Mouse (Mus musculus) left cerebral cortex, postnatal 4 days (tissue): ENCODE measurements at regions not wholly inside any gene's neighbourhood (a gene's known extent, or its start where the extent isn't known, plus 50 kb on each side); places are given as distances from the start of the nearest gene placed in this dataset.
"Not testable (repeated sequence)": the region's sequence is repeated elsewhere in the genome, so short reads cannot be mapped to it uniquely, and the experiment has no call there.

ENCODE experiments used
- DNase-seq: peaks from one replicate; pipeline ENCODE4 v3.0.0-alpha.2; 2022
- intact Hi-C: fragments of 180-260 bp; cut with DNase I; formaldehyde crosslinking; loops from one replicate; pipeline ENCODE4 v1.15.1; 2025

GRCm38 (mm10) chr12:54519370-54519769 is 137.0 kb downstream of the Sptssa start:
- no peak for DNase-seq
- intact Hi-C loops = no loop called here

DNA sequence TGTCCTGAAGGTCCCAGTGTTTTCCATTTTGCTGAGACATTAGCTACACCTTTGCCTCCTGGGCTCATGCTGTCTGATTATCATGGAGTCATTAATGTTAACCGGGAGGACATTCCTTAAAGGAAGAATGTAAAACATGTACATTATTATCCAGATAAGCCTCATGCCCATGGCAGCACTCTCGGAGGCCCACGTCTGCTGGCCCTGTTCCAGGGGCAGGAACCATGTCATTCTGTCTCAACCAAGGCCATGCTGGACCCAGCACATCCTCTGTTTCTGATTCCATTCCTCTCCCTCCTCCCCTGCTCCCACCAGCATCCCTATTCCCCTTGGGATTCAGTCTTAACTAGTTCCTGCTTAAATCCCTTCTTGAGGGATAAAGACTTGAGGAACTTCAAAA is 139.1 kb downstream of the Sptssa start:
- intact Hi-C loops = no loop called here

DNA sequence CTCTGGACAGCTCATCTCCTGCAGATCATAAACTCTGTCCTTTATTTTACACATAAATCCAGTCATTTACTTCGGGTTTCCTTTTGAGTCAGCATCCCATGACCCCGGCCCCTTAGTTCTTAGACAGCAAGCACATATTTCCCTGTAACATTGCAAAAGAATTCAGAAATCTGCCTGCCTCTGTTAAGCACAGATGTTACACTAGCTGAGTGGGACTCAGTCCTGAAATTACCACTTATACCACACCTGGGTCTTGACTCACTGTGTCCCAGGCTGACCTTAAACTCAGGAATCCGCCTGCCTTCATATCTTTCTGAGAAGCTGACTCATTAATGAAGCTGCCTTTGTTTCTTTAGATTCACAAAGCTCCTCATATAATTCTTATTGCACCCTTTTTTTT is 139.9 kb downstream of the Sptssa start:
- DNase-seq = no peak
- intact Hi-C loops = no loop called here

More for the DNA sequence above, 139.1 kb downstream of the Sptssa start:
- no peak for DNase-seq

GRCm38 (mm10) chr12:54516039-54516438 is 140.3 kb downstream of the Sptssa start:
- intact Hi-C loops, DNase-seq: not testable (repeated sequence)

GRCm38 (mm10) chr12:54509903-54510302 is 146.5 kb downstream of the Sptssa start:
- intact Hi-C loops = no loop called here
- peak; percentile 12 for DNase-seq

- intact Hi-C loops = no loop called here
- no peak for DNase-seq
Observed at GRCm38 (mm10) chr12:54502775-54503174, 153.6 kb downstream of the Sptssa start.

DNA sequence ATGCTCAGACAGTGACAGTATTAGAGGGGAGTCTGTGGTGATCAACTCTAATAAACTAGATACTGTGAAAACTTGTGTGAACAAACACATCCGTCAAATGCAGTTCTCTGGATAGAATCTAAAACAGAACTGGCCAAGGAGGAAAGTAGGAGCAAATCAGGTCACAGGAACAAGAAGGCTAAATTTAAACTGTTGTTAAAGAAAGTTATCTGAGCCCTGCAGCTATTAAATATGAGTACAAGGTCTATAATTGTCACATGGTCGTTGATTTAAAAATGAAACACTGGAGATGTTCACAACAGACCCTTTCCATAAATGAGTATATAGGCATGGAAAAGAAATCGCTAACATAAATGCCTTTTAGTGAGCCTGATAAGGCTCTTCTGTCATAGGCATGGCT is 156.4 kb downstream of the Sptssa start:
- no peak for DNase-seq
- intact Hi-C loops = loop anchor here (10.0 kb wide), 1 partner anchor 295 kb away; the partner anchor contains the start of gene Egln3

DNA sequence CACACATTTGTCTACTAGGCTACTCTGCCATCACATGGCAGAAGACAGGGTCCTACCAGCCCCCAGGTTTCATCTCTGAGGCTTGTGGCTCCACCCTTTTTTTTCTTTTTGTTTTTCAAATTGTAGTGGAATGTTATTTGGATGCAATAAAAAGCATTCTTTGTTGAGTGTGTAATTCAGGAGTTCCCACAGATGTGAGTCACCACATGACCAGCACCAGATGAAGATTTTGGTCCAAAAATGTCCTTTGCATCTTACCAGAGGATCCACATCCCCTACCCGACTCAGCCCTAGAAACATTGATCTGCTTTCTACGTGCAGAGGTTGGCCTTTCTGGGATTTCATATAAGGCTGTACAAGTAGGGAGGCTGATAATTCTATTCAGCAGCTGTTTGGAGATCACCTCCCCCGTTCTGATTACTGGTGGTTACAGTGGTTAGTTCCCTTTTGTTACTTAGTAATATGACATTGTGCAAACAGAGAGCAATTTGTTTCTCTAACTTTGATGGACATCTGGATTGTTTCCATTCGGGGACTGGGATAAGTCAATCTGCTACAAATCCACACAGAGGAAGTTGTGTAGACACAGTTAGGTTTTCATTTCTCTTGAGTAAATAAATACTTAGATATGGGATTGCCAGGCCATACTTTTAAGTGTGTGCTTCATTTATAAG is 160.5 kb downstream of the Sptssa start:
- intact Hi-C loops = loop anchor here (10.0 kb wide), 1 partner anchor 291 kb away; the partner anchor contains the start of gene Egln3
- DNase-seq = no peak

- intact Hi-C loops = loop anchor here (10.0 kb wide), 1 partner anchor 290 kb away; the partner anchor contains the start of gene Egln3
Observed at GRCm38 (mm10) chr12:54494756-54495375, 161.5 kb downstream of the Sptssa start.

GRCm38 (mm10) chr12:54492737-54493136 is 163.6 kb downstream of the Sptssa start:
- intact Hi-C loops = loop anchor here (10.0 kb wide), 1 partner anchor 288 kb away; the partner anchor contains the start of gene Egln3
- DNase-seq = peak; percentile 19

More at GRCm38 (mm10) chr12:54494756-54495375, 161.5 kb downstream of the Sptssa start:
- no peak for DNase-seq

GRCm38 (mm10) chr12:54490460-54490859 is 165.9 kb downstream of the Sptssa start:
- intact Hi-C loops = loop anchor here (10.0 kb wide), 1 partner anchor 286 kb away; the partner anchor contains the start of gene Egln3

GRCm38 (mm10) chr12:54489675-54490074 is 166.7 kb downstream of the Sptssa start:
- DNase-seq = peak; percentile 66
- intact Hi-C loops = loop anchor here (10.0 kb wide), 2 partner anchors 285 to 385 kb away; partner anchors contain the start of gene Egln3

More at GRCm38 (mm10) chr12:54490460-54490859, 165.9 kb downstream of the Sptssa start:
- no peak for DNase-seq

DNA sequence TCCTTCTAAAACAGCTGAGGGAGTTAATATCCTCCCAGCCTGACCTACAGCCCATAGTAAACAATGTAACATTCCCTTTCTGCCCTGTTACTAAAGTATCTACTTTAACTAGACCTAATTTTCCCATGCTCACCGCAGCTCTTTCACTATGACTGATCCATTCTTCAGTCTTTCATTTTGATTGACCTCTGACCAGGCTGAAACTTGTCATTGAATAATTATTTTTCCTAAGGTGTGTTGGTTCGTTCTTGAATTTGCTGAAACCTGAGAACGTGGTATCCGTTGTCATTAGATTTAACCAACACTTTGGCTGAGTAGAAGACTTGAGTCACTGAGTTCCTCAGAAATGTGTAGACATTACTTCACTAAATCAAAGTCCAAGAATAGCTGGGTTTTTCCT is 168.7 kb downstream of the Sptssa start:
- DNase-seq = no peak
- intact Hi-C loops = loop anchor here (10.0 kb wide), 1 partner anchor 383 kb away; no protein-coding TSS in a partner anchor

GRCm38 (mm10) chr12:54482020-54482419 is 174.4 kb downstream of the Sptssa start:
- DNase-seq = no peak
- intact Hi-C loops = loop anchor here (10.0 kb wide), 1 partner anchor 377 kb away; no protein-coding TSS in a partner anchor

DNA sequence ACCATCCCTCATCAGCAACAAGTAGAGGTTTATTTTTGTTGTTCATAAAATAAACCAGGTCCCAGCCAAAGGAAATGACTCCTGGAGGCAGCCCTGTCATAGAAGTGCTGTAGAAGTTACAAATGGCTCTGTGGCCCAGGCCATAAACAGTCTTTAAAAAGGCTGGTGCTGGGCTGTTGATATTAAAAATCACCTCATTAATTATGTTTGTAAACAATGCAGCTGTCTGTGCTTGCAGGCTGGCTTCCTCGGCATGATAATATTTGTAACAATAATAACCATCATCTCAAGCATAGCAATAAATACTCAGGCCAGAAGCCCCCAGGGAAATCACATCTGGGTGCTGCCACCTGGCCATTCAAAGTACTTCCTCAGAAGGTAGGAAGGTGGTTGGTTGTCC is 176.5 kb downstream of the Sptssa start:
- no peak for DNase-seq
- intact Hi-C loops = loop anchor here (10.0 kb wide), 1 partner anchor 375 kb away; no protein-coding TSS in a partner anchor

GRCm38 (mm10) chr12:54472881-54473280 is 183.5 kb downstream of the Sptssa start:
- intact Hi-C loops = no loop called here
- DNase-seq = no peak

- intact Hi-C loops = no loop called here
- DNase-seq = no peak
Observed at GRCm38 (mm10) chr12:54472407-54472806, 184.0 kb downstream of the Sptssa start.

DNA sequence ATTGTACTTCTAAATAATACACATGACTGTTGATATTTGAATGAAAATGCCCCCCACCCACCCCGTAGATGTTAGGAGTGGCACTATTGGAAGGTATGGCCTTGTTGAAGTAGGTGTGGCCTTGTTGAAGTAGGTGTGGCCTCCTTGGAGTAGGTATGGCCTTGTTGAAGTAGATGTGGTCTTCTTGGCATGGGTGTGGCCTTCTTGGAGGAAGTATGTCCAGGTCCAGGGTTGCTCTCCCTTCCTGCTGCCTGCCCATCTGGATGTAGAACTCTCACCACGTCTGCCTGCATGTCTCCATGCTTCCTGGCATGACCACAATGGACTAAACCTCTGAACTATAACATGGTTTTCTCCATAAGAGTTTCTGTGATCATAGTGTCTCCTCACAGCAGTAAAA is 188.7 kb downstream of the Sptssa start:
- intact Hi-C loops = no loop called here
- DNase-seq = no peak

DNA sequence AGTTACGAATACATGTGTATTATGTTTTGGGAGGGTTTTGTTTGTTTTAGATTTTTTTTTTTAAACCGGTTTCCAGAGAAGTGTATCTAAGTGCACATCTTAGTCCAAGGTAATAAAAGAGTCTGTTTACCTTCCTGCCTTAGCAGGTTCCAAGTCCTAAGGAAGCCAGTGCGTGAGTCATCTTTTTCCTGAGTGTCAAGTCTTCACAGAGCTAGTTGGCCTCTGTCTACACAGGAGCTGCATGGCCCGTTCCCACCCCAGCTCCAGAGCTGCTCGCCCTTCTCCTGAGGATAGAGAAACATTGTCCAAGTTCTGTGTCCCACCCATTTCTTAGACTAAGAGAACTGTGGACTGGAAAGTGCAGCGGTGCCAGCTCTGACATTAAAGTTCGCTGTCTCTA is 192.6 kb downstream of the Sptssa start:
- no peak for DNase-seq
- intact Hi-C loops = no loop called here

- no peak for DNase-seq
- intact Hi-C loops = no loop called here
Observed at GRCm38 (mm10) chr12:54461411-54461810, 195.0 kb downstream of the Sptssa start.

DNA sequence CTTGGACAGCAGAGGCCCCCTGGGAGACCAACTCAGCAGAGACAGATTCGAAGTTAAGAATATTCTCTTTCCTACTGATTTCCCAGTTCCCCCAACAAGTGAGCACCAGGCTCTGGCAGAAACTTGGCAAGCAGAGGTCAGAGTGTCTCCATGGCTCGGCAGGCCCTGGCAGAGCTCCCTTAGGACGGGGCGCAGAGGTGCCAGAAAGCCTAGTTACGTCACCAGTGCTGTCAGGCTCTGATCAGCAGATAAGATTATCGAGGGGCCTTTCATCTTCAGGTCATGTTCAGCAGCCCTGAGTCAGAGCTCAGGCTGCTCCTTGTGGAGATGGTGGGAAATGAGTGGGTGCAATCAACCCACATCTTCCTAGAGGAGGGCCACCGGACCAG is 196.2 kb downstream of the Sptssa start:
- peak; percentile 69 for DNase-seq
- intact Hi-C loops = no loop called here
